Mouse (Mus musculus) T-helper 2 cell (primary cell): ENCODE results near the gene Gm20388.

Experiments used
- in situ Hi-C: fragments of 300-600 bp; cut with MboI, MseI; formaldehyde crosslinking; loops from one replicate; pipeline ENCODE4 v1.15.1; 2025; ENCODE audit warnings: high pct_unique_total_duplicates

The Gm20388 gene

DNA sequence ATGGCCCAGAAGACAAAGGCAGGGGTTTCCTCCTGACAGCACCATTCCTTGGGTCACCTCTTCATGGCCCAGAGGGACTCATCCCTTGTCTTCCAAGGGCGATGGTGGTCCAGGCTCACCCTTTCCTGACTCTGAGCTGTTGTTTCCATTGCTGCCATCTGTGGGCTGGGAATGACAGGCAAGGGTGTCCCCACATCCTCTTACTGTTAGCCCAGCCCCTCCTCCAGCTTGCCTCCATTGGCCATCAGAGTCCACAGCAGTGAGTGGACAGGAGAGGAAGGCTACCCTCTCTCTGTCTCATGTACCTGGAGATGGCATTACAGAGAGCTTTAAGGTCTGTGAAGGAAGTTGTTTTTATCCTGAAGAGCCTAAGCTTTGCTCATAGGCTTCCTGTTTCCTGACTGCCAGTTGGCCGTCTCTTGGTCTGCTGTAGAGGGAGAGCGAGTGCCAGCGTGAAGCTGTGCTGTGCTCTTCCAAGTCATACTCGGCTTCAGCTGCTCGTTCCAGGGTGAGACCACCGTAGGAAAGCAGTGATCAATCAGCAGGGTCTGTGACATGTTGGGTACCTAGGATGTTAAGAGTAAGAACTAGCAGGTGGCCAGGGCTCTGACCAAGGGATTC lies 4391.4 kb downstream of the Gm20388 start:
- in situ Hi-C loops: no loop called here

DNA sequence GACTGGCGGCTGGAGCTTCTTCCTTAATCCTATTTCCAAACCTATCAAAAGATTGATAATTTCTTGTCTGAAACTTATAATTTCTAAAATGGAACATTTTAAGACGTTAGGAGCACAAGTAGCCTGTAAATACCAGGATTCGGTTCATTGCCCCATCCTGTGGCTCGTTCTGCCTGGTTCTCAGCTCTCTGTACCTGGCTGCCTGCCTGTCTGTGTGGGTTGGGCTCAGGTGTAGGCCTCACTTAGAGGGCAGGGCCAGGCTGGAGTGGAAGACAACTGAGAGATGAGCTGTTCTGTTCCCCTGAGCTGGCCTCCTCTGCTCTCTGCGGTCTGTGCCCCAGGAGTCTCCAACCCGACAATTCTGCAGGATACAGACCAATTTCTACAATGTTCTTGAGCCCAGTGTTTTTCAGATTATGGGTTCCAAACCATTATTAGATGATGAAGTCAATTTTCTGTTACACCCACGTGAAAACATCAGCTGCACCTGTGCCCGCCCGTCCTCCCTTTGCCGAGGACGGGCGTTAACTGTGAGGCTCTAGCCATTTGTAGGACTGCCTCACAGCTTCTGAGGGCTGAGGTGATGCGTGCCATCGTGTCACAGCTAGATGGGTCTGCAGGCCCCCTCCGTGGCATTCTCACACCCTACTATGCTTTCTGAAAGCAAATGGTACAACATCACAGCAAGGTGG lies 4392.7 kb downstream of the Gm20388 start:
- in situ Hi-C loops: no loop called here

DNA sequence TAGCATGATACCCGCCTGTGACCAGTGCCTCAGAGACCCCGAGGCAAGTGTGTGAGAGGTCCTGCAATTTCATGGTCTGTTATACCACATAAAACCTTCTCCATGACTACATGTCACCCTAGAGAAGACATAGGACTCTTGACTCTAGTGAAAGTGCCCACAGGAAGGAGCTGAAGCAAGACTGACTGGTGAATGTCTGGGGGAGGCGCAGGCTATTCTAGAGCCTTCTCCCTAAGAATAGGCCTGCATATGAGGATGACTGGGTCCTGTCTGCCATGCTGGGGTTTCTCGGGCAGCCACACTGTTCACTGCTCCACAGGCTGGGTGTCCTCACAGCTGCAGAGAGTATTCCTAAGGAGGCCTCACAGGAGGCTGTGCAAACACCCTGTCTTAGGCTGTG lies 4393.5 kb downstream of the Gm20388 start:
- in situ Hi-C loops: no loop called here

DNA sequence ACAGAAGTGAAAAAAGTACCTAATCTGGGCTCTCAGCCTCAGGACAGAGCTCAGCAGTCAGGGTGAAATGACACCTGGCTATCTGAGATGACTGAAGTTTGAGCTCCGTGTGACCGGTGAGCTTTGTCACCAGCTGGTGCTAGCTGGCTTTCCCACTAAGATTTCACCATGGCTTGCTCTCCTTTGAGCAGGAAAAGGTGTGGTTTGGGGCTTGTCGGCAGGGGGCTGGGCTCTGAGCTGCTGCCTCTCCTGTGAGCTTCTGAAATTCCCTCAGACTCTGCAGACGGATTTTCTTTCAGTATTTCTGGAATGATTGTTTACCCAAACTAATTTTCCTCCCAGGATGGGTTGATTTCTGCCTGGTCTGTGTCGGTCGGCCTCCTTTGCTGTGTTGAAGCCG lies 4395.9 kb downstream of the Gm20388 start:
- in situ Hi-C loops: no loop called here

DNA sequence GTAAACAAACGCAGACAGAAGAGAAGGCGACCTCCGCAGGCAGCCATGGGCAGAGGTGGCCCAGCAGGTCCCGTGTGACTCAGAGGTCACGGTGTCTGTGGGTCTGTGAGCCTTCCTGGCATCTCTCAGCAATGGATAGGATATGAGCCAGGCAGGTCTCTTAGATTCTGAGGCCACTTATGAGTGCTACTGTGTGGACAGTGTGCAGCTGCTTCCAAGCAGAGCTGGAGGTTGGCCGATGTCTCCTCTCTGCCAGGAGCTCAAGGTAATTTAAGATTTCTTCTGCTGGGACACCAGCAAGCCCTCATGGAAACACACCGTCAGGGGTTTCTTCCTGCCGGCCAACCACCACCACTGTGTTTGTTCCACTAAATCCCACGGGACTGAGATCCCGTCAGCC lies 4397.1 kb downstream of the Gm20388 start:
- in situ Hi-C loops: no loop called here

DNA sequence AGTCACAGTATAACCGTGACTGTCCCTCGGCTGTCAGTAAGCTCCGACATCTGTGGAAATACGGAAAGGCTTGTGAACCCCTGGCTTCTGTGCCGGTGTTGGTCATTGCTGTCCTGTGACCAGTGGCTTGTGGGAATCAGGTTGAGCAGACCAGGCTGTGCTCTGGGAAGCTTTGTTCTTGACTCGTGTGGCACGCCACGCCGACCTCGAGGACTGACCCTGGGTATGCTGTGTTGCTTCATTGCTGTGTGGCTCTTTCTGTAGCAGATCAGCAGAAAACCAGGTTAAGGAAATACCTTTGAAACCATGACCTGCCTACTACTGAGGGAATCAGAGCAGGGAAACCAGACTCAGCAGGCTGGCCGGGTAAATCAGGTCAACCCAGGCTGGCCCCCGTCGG lies 4399.9 kb downstream of the Gm20388 start:
- in situ Hi-C loops: no loop called here

DNA sequence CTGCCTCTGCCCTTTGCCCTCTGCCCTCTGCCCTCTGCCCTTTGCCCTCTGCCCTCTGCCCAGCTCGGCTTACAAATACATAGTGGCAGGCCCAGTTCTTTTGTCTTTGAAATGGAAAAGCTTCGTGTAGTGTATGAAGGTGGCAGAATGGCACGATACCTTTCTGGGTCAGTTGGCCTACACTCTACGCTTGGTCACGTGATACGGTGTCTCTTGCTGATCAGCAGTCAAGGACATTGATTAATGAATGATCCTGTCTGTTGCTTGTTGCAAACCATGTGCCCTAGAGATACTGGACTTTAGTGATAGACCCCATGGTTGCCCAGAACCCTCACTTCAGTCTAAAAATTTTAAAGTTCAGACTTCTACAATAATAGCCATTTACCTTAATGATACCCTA lies 4400.5 kb downstream of the Gm20388 start:
- in situ Hi-C loops: no loop called here

DNA sequence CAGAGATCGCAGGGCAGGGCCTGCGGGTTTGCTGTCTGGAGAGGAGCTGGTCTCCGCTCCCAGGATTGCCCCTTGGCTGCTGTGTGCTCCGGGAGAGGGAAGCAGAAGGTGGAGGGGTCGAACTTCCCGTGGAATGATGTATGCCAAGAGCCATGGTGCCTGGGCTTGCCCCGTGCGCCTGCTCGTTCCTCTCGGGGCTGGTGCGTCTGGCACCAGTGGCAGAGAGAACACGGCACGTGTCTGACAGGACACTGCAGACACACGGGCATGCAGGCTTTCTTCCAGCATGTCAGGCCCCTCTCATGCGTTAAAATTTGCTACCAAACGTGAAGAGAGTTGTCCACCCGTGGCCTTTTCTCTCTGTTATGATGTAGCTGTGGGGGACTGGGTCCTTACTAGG lies 4401.1 kb downstream of the Gm20388 start:
- in situ Hi-C loops: no loop called here

DNA sequence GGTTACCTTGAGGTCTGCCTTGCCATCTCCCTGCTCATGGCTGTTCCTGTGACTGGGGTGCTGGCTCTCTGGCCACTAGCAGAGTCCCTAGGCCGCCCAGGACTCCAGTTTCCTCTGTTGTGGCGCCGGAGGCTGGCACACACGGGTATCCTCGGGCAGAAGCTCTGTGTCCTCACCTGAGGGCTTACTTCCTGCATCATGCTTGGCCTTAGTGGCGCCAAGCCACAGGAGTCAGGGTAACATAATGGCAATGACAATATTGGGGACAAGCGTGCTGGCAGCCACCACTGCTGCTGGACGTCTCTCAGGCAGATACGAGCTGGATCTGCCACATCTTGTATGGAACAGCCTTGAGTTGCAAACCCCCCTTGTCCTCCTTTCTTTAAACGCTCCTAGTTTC lies 4401.6 kb downstream of the Gm20388 start:
- in situ Hi-C loops: no loop called here

DNA sequence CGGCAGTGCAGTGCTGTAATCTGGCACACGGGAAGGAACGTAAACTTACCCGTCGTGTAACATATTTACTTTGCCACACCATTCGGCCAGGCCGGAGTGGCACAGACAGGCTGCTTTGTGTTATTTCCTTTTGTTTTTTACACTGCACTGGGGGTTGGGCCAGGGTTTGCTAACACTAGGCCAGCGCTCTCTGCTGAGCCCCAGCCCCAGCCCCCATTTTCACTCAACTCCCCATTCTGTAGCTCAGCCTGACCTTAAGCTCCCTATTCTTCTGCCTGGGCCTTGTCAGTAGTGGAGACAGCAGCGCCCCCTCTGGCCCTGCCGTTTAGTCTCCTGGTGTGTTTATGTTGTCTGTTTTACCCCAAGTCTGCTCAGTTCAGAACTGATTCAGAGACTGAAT lies 4404.2 kb downstream of the Gm20388 start:
- in situ Hi-C loops: no loop called here

DNA sequence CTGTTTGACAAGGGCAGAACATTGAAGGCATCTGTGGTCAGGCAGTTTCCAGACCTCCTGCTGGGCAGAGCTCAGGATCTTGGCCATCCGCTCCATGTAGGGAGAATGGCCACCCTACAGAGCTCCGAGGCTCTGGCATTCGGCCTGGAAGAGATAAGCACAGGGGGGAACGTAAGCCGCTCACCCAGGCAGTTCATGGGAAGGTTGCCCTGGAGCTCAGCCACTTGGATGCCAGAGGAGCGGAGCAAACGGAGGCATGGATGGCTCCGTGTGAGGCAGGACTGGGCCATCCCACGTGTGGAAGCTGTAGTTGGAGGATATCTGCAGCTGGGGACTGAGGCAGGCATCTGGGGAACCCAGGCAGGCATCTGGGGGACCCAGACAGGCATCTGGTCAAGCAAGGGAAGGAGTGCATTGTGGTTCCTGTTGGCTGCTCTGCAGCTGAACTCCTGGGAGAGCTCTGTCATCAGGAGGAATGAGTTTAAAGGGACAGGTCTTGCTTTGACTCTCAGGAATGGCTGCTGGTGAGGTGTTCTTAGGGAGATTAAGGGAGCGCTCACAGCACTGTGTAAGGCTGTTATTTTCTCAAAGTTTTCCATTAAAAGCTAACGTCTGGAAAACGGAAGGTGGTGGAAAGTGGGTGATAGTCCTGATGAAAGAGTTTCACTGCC lies 4406.0 kb downstream of the Gm20388 start:
- in situ Hi-C loops: no loop called here

DNA sequence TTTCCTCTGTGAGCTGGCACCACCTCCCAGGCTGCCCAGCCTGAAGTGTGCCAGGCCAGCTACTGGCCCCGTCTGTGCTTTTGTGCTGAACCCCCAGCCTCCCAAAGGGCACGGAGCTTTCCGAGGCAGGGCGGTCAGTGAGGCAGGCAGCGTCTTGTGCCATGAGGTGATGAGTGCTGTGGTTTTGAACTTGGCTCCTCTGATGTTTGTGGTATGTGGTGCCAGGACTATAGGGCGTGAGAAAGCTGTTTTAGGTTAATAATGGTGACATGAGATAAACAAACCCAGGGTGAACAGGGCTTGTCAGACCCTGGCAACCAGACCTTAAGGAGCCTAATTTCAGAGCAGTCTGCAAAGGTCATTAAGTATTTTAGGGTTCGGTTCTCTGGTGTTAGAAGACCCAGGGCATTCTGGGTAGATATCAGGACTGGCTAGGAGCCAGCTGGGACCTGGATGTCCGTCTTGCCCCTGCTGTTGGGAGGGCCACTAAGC lies 4406.6 kb downstream of the Gm20388 start:
- in situ Hi-C loops: no loop called here

DNA sequence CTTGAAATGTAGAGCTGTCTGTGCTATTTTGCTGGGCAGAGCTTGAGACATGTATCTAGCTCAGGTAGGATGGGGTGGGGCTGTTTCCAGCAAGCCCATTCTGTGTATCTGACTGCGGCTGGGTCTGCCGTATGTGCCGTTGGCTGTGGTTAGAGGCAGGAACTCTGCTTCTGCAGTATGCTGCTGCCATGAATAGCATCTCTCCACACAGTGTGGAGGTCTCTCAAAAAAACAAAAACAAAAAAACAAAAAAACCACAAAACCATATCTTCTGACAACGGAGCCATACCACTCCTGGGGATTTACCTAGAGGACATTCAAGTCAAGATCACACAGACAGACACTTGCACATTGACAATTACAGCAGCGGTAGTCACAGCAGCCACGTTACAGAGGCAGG lies 4407.2 kb downstream of the Gm20388 start:
- in situ Hi-C loops: no loop called here

DNA sequence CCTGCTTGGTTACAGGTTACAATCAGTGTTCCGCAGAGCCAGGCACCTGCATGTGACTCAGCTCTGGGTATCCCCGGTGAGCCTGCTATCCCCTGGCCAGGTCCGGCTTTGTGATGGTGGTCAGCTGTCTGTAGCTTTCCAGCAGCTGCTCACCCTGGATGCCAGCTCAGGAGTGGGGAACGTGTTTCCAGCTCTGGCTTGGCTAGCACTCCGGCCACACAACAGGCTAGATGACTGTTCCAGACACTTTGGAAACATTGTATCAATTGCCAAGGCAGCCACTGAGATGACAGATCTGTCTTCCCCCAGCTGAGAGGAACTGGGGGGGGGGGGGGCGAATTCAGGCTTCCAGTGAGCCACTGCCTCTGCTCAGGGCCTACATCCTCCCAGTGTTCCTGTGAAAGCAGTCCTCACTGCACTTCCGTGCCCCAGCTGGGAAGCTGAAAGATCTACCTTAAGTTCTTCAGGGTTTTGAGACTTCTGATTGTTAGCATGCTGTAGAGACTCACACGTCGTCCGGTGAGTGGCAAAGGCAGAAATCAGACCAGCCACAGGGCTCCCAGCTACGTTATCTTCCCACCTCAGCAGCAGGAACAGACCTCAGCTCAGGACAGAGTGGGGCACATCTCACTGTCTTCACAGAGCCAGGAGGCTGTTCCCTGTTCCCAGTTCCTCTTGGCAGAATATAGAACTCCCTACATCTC lies 4408.1 kb downstream of the Gm20388 start:
- in situ Hi-C loops: no loop called here

DNA sequence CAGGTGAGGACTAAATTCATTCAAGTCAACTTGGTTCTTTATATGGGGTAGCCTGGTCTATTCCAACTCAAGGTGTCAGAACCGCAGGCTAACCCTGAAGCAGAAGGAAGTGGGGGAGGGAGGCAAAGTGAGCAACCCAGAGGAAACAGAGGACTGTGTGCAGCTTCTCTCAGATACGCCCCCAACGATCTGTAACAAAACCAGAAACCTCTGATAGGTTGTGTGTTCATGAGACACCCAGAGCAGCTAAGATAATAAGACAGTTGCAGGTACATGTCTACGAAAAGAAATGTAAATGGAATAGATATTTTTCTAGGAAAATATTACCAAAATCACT lies 4408.6 kb downstream of the Gm20388 start:
- in situ Hi-C loops: no loop called here

DNA sequence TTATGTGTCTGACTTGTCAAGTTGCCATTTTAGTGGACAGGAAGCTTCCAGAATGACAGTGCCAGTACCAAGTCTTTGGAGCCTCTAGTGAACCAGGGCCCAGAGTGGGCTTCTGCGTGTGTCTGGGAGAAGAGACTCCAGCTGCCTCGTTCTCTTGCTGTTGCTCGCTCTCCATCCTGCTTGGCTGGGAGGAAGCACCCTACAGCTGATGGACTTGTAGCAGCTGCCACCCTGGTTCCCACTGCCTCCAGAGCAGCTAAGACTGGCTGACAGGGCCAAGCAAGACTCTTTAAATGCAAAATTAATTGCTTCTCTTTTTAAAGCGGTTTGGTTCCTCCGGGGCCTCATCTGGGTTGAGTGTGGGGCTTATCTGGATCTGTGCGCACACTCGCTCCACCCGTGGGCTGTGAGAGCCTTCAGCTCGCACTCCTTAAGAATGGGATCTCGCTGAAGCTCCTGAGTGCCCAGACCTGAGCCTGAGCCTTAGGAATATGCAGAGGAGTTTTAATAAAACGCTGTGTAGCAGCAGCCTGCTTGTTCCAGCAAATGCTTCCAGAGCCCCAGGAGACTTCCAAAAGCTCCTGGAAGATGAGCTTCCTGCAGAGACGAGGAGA lies 4410.7 kb downstream of the Gm20388 start:
- in situ Hi-C loops: no loop called here

DNA sequence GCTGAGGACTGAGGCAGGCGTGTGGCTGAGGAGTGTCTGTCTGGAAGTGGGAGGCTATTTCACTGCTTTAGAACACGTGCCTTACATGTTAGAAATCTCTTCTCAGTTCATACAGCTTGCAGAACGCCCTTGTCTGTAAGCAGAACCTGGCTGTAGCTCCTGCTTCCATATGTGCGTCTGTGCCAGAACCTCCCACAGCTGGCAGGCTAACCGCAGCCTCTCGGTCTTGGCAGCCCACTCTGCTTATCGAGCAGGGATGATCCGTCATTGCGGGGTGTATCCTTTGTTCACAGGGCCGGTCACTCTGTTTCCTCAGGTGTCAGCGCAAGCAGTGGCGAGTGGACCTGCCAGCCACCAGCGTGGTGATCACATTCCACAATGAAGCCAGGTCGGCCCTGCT lies 4412.7 kb downstream of the Gm20388 start:
- in situ Hi-C loops: no loop called here

DNA sequence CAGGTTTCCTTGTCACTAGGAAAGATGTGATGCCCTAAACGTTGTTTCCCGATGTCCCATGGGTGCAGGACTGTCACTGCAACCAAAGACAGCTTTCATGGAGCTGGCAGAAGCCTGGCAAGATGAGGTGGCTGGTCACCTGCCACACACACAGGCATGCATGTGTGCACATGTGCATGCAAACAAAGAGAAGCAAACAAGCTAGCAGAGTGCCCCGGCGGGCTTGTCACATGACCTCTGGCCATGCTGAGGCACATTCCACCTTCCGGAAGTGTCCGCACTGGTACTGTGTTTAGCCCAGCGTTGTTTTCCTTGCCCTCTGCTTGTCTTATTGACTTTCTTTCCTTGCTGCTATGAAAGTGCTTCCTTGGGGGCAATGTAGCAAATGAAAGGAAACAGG lies 4417.6 kb downstream of the Gm20388 start:
- in situ Hi-C loops: no loop called here

DNA sequence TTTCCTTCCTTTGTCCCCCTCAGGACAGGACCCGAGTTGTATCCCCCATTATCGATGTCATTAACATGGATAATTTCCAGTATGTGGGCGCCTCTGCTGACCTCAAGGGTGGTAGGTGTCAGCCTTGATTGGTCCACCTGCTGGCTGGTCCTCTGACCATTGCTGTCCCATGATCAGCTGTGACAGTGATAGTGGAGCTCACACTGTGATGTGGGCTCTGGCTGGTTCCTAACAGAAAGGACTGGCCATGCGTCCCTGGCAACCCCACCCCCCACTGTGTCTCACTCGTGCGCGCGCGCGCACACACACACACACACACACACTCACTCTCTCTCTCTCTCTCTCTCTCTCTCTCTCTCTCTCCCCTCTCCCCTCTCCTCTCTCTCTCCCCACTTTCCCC lies 4419.0 kb downstream of the Gm20388 start:
- in situ Hi-C loops: no loop called here

DNA sequence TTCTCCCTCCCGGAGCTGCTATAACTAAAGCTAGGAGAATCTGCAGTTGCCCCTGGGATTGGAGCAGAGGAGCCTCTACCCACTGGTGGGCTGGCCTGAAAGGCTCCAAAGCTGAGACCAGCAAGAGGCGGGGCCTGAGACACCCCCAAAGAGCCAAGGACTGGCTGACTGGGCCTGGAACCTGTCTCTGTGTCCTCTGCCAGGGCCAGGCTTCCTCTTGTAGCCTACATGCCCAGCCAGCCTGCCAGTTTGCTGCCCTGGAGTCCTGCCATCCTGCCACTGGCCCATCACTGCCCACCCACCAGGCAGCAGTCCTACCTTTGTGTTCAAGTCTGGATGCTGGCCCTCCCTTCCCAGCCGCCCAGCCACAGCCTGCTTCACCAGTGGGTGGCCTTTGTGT lies 4419.8 kb downstream of the Gm20388 start:
- in situ Hi-C loops: no loop called here

DNA sequence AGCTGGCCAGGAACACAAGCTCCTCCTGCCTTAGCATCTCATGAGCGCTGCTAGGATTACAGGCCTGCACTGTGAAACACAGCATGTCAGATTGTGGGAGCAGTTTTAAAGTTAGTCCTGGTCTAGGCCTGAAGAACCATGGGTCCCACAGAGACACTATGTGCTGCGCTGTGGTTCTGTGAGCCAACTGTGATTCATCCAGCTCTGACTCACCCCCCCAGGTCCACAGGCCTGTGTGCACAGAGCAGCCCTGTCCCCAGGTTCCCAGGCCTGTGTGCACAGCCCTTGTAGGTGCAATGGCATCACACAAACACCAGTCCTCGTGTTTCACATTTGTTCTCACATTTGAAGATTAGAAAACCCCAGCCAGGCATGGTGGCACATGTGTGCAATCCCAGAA lies 4420.5 kb downstream of the Gm20388 start:
- in situ Hi-C loops: no loop called here

DNA sequence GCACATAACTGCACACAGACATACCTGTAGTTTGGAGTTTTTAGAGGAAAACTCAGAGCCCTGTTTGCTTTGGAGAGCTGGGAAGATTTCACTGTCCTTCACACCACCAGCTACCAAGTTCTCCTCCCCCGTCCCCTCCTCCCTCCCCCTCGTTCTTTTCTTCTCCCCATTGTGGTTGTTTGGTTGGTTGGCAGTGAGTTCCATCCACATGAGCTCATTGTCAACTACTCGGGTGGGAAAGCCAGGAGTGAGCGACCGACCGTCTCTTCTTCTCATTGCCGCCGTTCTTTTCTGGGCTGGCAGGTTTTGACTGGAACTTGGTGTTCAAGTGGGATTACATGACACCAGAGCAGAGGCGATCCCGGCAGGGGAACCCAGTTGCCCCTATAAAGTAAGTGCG lies 4421.1 kb downstream of the Gm20388 start:
- in situ Hi-C loops: no loop called here
